Mouse (Mus musculus) myocyte (in vitro differentiated cells): Measurements from ENCODE around the gene Nphs2.

Experiments
- E2F4 ChIP-seq: IDR thresholded peaks from one replicate; pipeline ENCODE4 v1.6.1; 2011; ENCODE audit warnings: mild to moderate bottlenecking, control low read depth, moderate library complexity; ENCODE audit not compliant: insufficient read depth
- POLR2AphosphoS2 ChIP-seq: IDR thresholded peaks from one replicate; pipeline ENCODE4 v1.6.1; 2011; ENCODE audit warnings: low read depth, control low read depth; ENCODE audit not compliant: insufficient read length
- USF1 ChIP-seq: IDR thresholded peaks from one replicate; pipeline ENCODE4 v1.6.1; 2011; ENCODE audit warnings: low read depth, mild to moderate bottlenecking, control low read depth, moderate library complexity

GRCm38 (mm10) chr1:156345633-156346032, 35.1 kb downstream of the Nphs2 start:
- TF ChIP-seq E2F4: no peak
- no peak for TF ChIP-seq POLR2AphosphoS2
- no peak for TF ChIP-seq USF1
